Mouse (Mus musculus) heart, postnatal 0 days (tissue): Measurements from ENCODE around the gene Pik3cd.

Experiments used
- CTCF ChIP-seq: IDR thresholded peaks from 2 replicates; pipeline ENCODE4 v1.5.1; 2016; ENCODE audit warnings: antibody characterized with exemption, control low read depth, low read depth
- EP300 ChIP-seq: IDR thresholded peaks from 2 replicates; pipeline ENCODE4 v1.6.1; 2016; ENCODE audit warnings: antibody characterized with exemption, low read depth

GRCm38 (mm10) chr4:149728810-149729209 is 26.4 kb upstream of the Pik3cd start:
- no peak for TF ChIP-seq CTCF
- no peak for TF ChIP-seq EP300
